Mouse (Mus musculus) kidney, adult 2 months (tissue): ENCODE results near the gene Gm11127.
"Not testable (repeated sequence)": the region's sequence is repeated elsewhere in the genome, so short reads cannot be mapped to it uniquely, and the experiment has no call there.

ENCODE experiments used
- CTCF ChIP-seq: fragments of 200-500 bp; conservative IDR thresholded peaks from 2 replicates; pipeline ENCODE4 v1.5.1; 2011; ENCODE audit warnings: low read depth, mild to moderate bottlenecking, control low read depth, low read length, moderate library complexity, mixed read lengths; ENCODE audit not compliant: insufficient read depth, insufficient read length
- POLR2A ChIP-seq: fragments of 200-500 bp; IDR thresholded peaks from one replicate; pipeline ENCODE4 v1.6.1; 2011; ENCODE audit warnings: low read depth, low read length, control low read depth

DNA sequence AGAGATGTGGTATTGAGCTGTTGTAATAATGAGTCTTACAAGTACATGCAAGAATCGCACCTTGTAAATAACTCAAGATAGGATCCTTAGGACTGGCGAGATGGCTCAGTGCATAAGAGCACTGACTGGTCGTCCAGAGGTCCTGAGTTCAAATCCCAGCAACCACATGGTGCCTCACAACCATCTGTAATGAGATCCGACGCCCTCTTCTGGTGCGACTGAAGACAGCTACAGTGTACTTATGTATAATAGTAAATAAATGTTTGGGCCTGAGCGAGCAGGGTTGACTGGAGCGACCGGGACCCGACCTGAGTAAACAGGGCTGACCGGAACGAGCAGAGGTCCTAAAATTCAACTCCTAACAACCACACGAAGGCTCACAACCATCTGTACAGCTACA lies 22.0 kb downstream of the Gm11127 start:
- not testable (repeated sequence) for TF ChIP-seq POLR2A, CTCF
